Mouse (Mus musculus) forebrain, embryonic 10.5 days (tissue): ENCODE data around the gene Gsto1. TPM values are rescaled to one million over a fixed set of nuclear protein-coding genes. Genes with fewer than 3 reads are reported as not detected.
A peak's percentile ranks its signal among the peaks of the same experiment; 100 is the strongest.

Source experiments
- DNase-seq: peaks from one replicate; pipeline ENCODE4 v3.0.0-alpha.2; 2017; ENCODE audit warnings: low spot score; ENCODE audit errors: extremely low spot score
- H3K27ac ChIP-seq: fragments of 300-500 bp; sonication (generic); 2 replicates; pipeline ENCODE4 v1.5.1; 2016; ENCODE audit warnings: mild to moderate bottlenecking
- H3K27me3 ChIP-seq: fragments of 300-500 bp; sonication (generic); 2 replicates; pipeline ENCODE4 v1.6.1; 2016; ENCODE audit warnings: mild to moderate bottlenecking; ENCODE audit not compliant: poor library complexity, severe bottlenecking
- H3K36me3 ChIP-seq: fragments of 300-500 bp; sonication (generic); replicated peaks from 2 replicates; pipeline ENCODE4 v1.6.1; 2016; ENCODE audit warnings: mild to moderate bottlenecking, moderate library complexity
- H3K4me1 ChIP-seq: fragments of 300-500 bp; sonication (generic); 2 replicates; pipeline ENCODE4 v1.6.1; 2016
- H3K4me3 ChIP-seq: fragments of 300-500 bp; sonication (generic); 2 replicates; pipeline ENCODE4 v1.5.1; 2016; ENCODE audit warnings: mild to moderate bottlenecking, moderate library complexity
- H3K9me3 ChIP-seq: fragments of 300-500 bp; sonication (generic); 2 replicates; pipeline ENCODE4 v1.6.1; 2016; ENCODE audit warnings: mild to moderate bottlenecking, moderate library complexity
- WGBS: fragments of 180-500 bp; shearing (Covaris S2); methylation state at CpG from one replicate; pipeline ENCODE4 v1.1.7; 2016; 5-methylcytosine and 5-hydroxymethylcytosine counted together
- polyA plus RNA-seq: library from polyadenylated mRNA; unstranded; fragments of >200 nt; fragmentation: Nextera tagmentation; extraction: Ambion mirVana; gene quantifications from 2 replicates; pipeline ENCODE4 v1.2.1, GENCODE M21; 2016

The Gsto1 gene
- polyA plus RNA-seq, 1 experiment from 2014 or later: 120 TPM

- no peak for DNase-seq
- H3K36me3 ChIP-seq: no peaks in the 10 kb centered on the region
- H3K27ac ChIP-seq: no peak overlapping the region
- no peak overlapping the region for H3K4me3 ChIP-seq
- WGBS: 77% methylated on average over 7 of the region's 7 CpGs
- H3K9me3 ChIP-seq: no peaks in the 10 kb centered on the region
- H3K4me1 ChIP-seq: peaks cover 17% of the 10 kb centered on the region
- H3K27me3 ChIP-seq: no peaks in the 10 kb centered on the region
Measured at GRCm38 (mm10) chr19:47885191-47885743, 30.5 kb downstream of the Gsto1 start.

GRCm38 (mm10) chr19:47885886-47886285, 31.1 kb downstream of the Gsto1 start:
- H3K4me3 ChIP-seq: no peak overlapping the region
- H3K36me3 ChIP-seq: no peaks in the 10 kb centered on the region
- no peak for DNase-seq
- 91% methylated on average over 11 of the region's 11 CpGs for WGBS
- no peaks in the 10 kb centered on the region for H3K27me3 ChIP-seq
- H3K27ac ChIP-seq: no peak overlapping the region
- H3K4me1 ChIP-seq: peaks cover 12% of the 10 kb centered on the region; the same call in 1 of the 2 replicates
- no peaks in the 10 kb centered on the region for H3K9me3 ChIP-seq

- Histone ChIP-seq H3K27ac (no peak overlapping the region), H3K36me3 (no peaks in the 10 kb centered on the region), H3K4me1 (peaks cover 10% of the 10 kb centered on the region; the same call in 1 of the 2 replicates), H3K9me3 (no peaks in the 10 kb centered on the region), H3K27me3 (no peaks in the 10 kb centered on the region), H3K4me3 (no peak overlapping the region)
- 86% methylated on average over 7 of the region's 7 CpGs for WGBS
- DNase-seq: no peak
Measured at GRCm38 (mm10) chr19:47886617-47887016, 31.8 kb downstream of the Gsto1 start.

GRCm38 (mm10) chr19:47887417-47887816, 32.6 kb downstream of the Gsto1 start:
- Histone ChIP-seq H3K27ac (no peak overlapping the region), H3K4me1 (peaks cover 10% of the 10 kb centered on the region; the same call in 1 of the 2 replicates), H3K9me3 (no peaks in the 10 kb centered on the region), H3K27me3 (no peaks in the 10 kb centered on the region), H3K36me3 (no peaks in the 10 kb centered on the region), H3K4me3 (no peak overlapping the region)
- WGBS: 91% methylated on average over 10 of the region's 10 CpGs
- DNase-seq: no peak

GRCm38 (mm10) chr19:47888037-47888436, 33.3 kb downstream of the Gsto1 start:
- Histone ChIP-seq H3K9me3 (no peaks in the 10 kb centered on the region), H3K27ac (no peak overlapping the region), H3K4me1 (peaks cover 4% of the 10 kb centered on the region; the same call in 1 of the 2 replicates), H3K27me3 (no peaks in the 10 kb centered on the region), H3K4me3 (no peak overlapping the region), H3K36me3 (peaks cover 4% of the 10 kb centered on the region)
- WGBS: 93% methylated on average over 8 of the region's 8 CpGs
- no peak for DNase-seq

- no peak for DNase-seq
- no peak overlapping the region for H3K4me3 ChIP-seq
- H3K4me1 ChIP-seq: no peaks in the 10 kb centered on the region
- H3K9me3 ChIP-seq: no peaks in the 10 kb centered on the region
- WGBS: 86% methylated on average over 10 of the region's 10 CpGs
- no peak overlapping the region for H3K27ac ChIP-seq
- H3K36me3 ChIP-seq: peaks cover 29% of the 10 kb centered on the region
- H3K27me3 ChIP-seq: no peaks in the 10 kb centered on the region
Measured at GRCm38 (mm10) chr19:47890489-47891130, 35.8 kb downstream of the Gsto1 start.

GRCm38 (mm10) chr19:47891562-47892312, 37.0 kb downstream of the Gsto1 start:
- H3K27me3 ChIP-seq: no peaks in the 10 kb centered on the region
- WGBS: 89% methylated on average over 11 of the region's 11 CpGs
- no peak overlapping the region for H3K4me3 ChIP-seq
- H3K9me3 ChIP-seq: no peaks in the 10 kb centered on the region
- H3K27ac ChIP-seq: no peak overlapping the region
- H3K4me1 ChIP-seq: no peaks in the 10 kb centered on the region
- DNase-seq: no peak
- peaks cover 41% of the 10 kb centered on the region for H3K36me3 ChIP-seq

GRCm38 (mm10) chr19:47893092-47893491, 38.3 kb downstream of the Gsto1 start:
- Histone ChIP-seq H3K27ac (no peak overlapping the region), H3K4me1 (no peaks in the 10 kb centered on the region), H3K4me3 (no peak overlapping the region), H3K9me3 (no peaks in the 10 kb centered on the region), H3K27me3 (no peaks in the 10 kb centered on the region), H3K36me3 (peaks cover 54% of the 10 kb centered on the region)
- 93% methylated on average over 6 of the region's 6 CpGs for WGBS
- DNase-seq: no peak

GRCm38 (mm10) chr19:47898472-47899079, 43.8 kb downstream of the Gsto1 start:
- Histone ChIP-seq H3K36me3 (peaks cover 62% of the 10 kb centered on the region), H3K9me3 (no peaks in the 10 kb centered on the region), H3K4me3 (no peak overlapping the region), H3K4me1 (peaks cover 21% of the 10 kb centered on the region), H3K27ac (no peak overlapping the region), H3K27me3 (no peaks in the 10 kb centered on the region)
- no peak for DNase-seq
- 94% methylated on average over 8 of the region's 8 CpGs for WGBS

- H3K4me1 ChIP-seq: peaks cover 30% of the 10 kb centered on the region
- H3K27me3 ChIP-seq: no peaks in the 10 kb centered on the region
- no peak for DNase-seq
- H3K4me3 ChIP-seq: no peak overlapping the region
- H3K36me3 ChIP-seq: peaks cover 51% of the 10 kb centered on the region
- WGBS: 74% methylated on average over 6 of the region's 6 CpGs
- H3K9me3 ChIP-seq: no peaks in the 10 kb centered on the region
- no peak overlapping the region for H3K27ac ChIP-seq
Measured at GRCm38 (mm10) chr19:47900012-47900411, 45.2 kb downstream of the Gsto1 start.

- H3K9me3 ChIP-seq: no peaks in the 10 kb centered on the region
- WGBS: 87% methylated on average over 10 of the region's 10 CpGs
- no peak for DNase-seq
- H3K27me3 ChIP-seq: no peaks in the 10 kb centered on the region
- no peak overlapping the region for H3K4me3 ChIP-seq
- H3K36me3 ChIP-seq: peaks cover 46% of the 10 kb centered on the region
- no peak overlapping the region for H3K27ac ChIP-seq
- H3K4me1 ChIP-seq: peaks cover 35% of the 10 kb centered on the region
Measured at GRCm38 (mm10) chr19:47900558-47900957, 45.8 kb downstream of the Gsto1 start.

GRCm38 (mm10) chr19:47902316-47903201, 47.8 kb downstream of the Gsto1 start:
- WGBS: 76% methylated on average over 13 of the region's 13 CpGs
- H3K27ac ChIP-seq: 0 out of 2 replicates have a peak overlapping the region, but pooled peaks have one; percentile 17

More at GRCm38 (mm10) chr19:47902316-47903201, 47.8 kb downstream of the Gsto1 start:
- peaks cover 32% of the 10 kb centered on the region for H3K36me3 ChIP-seq
- H3K4me3 ChIP-seq: no peak overlapping the region
- DNase-seq: no peak
- no peaks in the 10 kb centered on the region for H3K9me3 ChIP-seq
- H3K27me3 ChIP-seq: no peaks in the 10 kb centered on the region
- peaks cover 38% of the 10 kb centered on the region for H3K4me1 ChIP-seq
